Mouse (Mus musculus) bone marrow macrophage, adult 2 months (primary cell): Measurements from ENCODE around the gene Hunk. TPM values are rescaled to one million over a fixed set of nuclear protein-coding genes. Genes with fewer than 3 reads are reported as not detected.

Experiments used
- H3K27ac ChIP-seq: 2 replicates; pipeline ENCODE4 v1.5.1; 2012; ENCODE audit warnings: low read depth, low read length; ENCODE audit not compliant: insufficient read depth
- H3K4me1 ChIP-seq: 2 replicates; pipeline ENCODE4 v1.6.1; 2012; ENCODE audit warnings: low read length; ENCODE audit not compliant: control insufficient read depth, insufficient read depth
- H3K4me3 ChIP-seq: 2 replicates; pipeline ENCODE4 v1.5.1; 2012; ENCODE audit warnings: mild to moderate bottlenecking, low read length, moderate library complexity; ENCODE audit not compliant: insufficient read depth
- CTCF ChIP-seq: IDR thresholded peaks from 2 replicates; pipeline ENCODE4 v1.5.1; 2012; ENCODE audit warnings: low read depth, mild to moderate bottlenecking, low read length, moderate library complexity
- POLR2A ChIP-seq: IDR thresholded peaks from 2 replicates; pipeline ENCODE4 v1.6.1; 2012; ENCODE audit warnings: mild to moderate bottlenecking, low read depth, low read length, borderline replicate concordance
- polyA plus RNA-seq: library from polyadenylated mRNA; stranded (reverse); fragments of >200 nt; gene quantifications from 2 replicates; pipeline ENCODE4 v1.2.4, GENCODE M21; 2012; ENCODE audit not compliant: missing spikeins, insufficient read depth, insufficient read length

Hunk gene
- polyA plus RNA-seq, 1 experiment = 0.17 TPM

- Histone ChIP-seq H3K4me3 (no peak overlapping the region), H3K27ac (no peak overlapping the region), H3K4me1 (peaks cover 12% of the 10 kb centered on the region)
- TF ChIP-seq CTCF = no peak
- TF ChIP-seq POLR2A = no peak
Measured at GRCm38 (mm10) chr16:90427838-90428630, 42.2 kb downstream of the Hunk start.

GRCm38 (mm10) chr16:90433551-90433950, 47.7 kb downstream of the Hunk start:
- H3K4me3 ChIP-seq = no peak overlapping the region
- H3K4me1 ChIP-seq = peaks cover 7% of the 10 kb centered on the region
- TF ChIP-seq POLR2A = no peak
- TF ChIP-seq CTCF = no peak
- no peak overlapping the region for H3K27ac ChIP-seq

GRCm38 (mm10) chr16:90435231-90435630, 49.4 kb downstream of the Hunk start:
- Histone ChIP-seq H3K4me3 (no peak overlapping the region), H3K27ac (no peak overlapping the region), H3K4me1 (peaks cover 7% of the 10 kb centered on the region)
- TF ChIP-seq POLR2A (no peak), CTCF (no peak)

GRCm38 (mm10) chr16:90437276-90437675, 51.5 kb downstream of the Hunk start:
- TF ChIP-seq POLR2A (no peak), CTCF (no peak)

GRCm38 (mm10) chr16:90439493-90439892, 53.7 kb downstream of the Hunk start:
- Histone ChIP-seq H3K4me3 (no peak overlapping the region), H3K4me1 (peaks cover 7% of the 10 kb centered on the region), H3K27ac (no peak overlapping the region)
- TF ChIP-seq CTCF (no peak), POLR2A (no peak)

More at GRCm38 (mm10) chr16:90437276-90437675, 51.5 kb downstream of the Hunk start:
- H3K4me3 ChIP-seq = no peak overlapping the region
- H3K27ac ChIP-seq = no peak overlapping the region
- peaks cover 7% of the 10 kb centered on the region for H3K4me1 ChIP-seq

- no peak overlapping the region for H3K27ac ChIP-seq
- TF ChIP-seq POLR2A (no peak), CTCF (no peak)
- H3K4me3 ChIP-seq = no peak overlapping the region
- peaks cover under 1% of the 10 kb centered on the region; the same call in 1 of the 2 replicates for H3K4me1 ChIP-seq
Measured at GRCm38 (mm10) chr16:90440654-90441053, 54.8 kb downstream of the Hunk start.

GRCm38 (mm10) chr16:90442991-90443390, 57.2 kb downstream of the Hunk start:
- TF ChIP-seq POLR2A (no peak), CTCF (no peak)
- Histone ChIP-seq H3K27ac (no peak overlapping the region), H3K4me1 (no peaks in the 10 kb centered on the region), H3K4me3 (no peak overlapping the region)

GRCm38 (mm10) chr16:90453197-90453596, 67.4 kb downstream of the Hunk start:
- Histone ChIP-seq H3K4me3 (no peak overlapping the region), H3K4me1 (peaks cover 28% of the 10 kb centered on the region), H3K27ac (no peak overlapping the region)
- TF ChIP-seq POLR2A = no peak
- no peak for TF ChIP-seq CTCF

GRCm38 (mm10) chr16:90456495-90457125, 70.8 kb downstream of the Hunk start:
- H3K4me1 ChIP-seq = peaks cover 49% of the 10 kb centered on the region
- no peak for TF ChIP-seq POLR2A
- TF ChIP-seq CTCF = no peak
- peak overlapping the region; percentile 47 for H3K27ac ChIP-seq
- H3K4me3 ChIP-seq = no peak overlapping the region

GRCm38 (mm10) chr16:90458899-90459610, 73.2 kb downstream of the Hunk start:
- TF ChIP-seq POLR2A (no peak), CTCF (no peak)
- peaks cover 53% of the 10 kb centered on the region for H3K4me1 ChIP-seq
- peak overlapping the region; percentile 67 for H3K27ac ChIP-seq
- peak overlapping the region; percentile 18; the same call in 1 of the 2 replicates for H3K4me3 ChIP-seq
